Mouse (Mus musculus): ENCODE data around the gene Cenpw. TPM values are rescaled to one million over a fixed set of nuclear protein-coding genes. Genes with fewer than 3 reads are reported as not detected.
A peak's percentile ranks its signal among the peaks of the same experiment; 100 is the strongest.

The Cenpw gene
- 47.3 and 54.8 TPM in 2 replicates for polyA plus RNA-seq (2015; fragmentation: Nextera tagmentation; extraction: Ambion mirVana)

DNA sequence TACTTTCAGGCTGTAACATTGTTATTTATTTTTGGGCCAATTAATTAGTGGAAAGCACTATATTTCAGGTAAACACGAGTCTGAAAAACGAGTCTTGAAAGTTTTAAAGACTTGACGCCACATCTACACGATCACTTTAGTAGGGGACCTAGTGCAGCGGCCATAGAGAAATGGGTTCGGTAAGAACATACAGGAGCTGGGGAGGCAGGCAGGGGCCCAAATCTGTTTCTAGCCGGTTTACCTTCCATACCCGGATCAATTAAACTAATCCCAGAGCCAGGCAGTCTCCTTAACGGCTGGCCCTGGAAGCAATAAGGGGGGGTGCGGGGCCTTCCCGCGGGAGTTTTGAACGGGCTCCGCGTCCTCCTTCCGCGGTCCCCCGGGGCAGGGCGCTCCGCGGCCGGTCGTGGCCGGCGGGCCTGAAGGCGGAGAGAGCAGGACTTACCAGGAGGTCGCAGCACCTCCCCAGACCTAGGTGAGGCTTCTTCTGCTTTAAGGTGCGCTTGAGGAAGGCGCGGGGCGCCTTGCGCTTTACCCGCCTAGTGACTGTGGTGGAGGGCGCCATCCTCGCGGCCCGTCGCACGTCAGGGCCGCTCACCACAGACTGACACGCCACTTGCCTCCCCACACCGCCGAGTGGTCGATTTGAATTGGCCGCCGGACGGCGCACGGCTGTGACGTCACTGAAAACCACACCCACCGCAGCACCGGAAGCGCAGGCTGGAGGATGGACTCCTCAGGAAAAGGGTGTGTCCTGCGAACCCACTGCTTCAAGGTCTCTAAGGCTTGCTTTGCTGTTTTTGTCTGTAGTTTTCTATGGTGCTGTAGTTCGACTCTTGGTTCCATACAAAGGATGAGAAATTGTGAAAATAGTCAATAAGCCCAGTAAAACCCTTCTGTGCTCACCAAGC, at the start of gene Cenpw:
Cenpw (minus strand) TSS at position 645 of the 911 bp plus-strand sequence.
- H3K36me3 ChIP-seq (ENCODE audit: poor library complexity, severe bottlenecking), result no peaks in the 10 kb centered on the region
- peak within 1 kb of the TSS; percentile 80 for H3K4me2 ChIP-seq
- H3K9me3 ChIP-seq (replicated peaks), result no peaks in the 10 kb centered on the region
- H3K27ac ChIP-seq, result no peak within 1 kb of the TSS
- peak; percentile 100 for ATAC-seq
- H3K9ac ChIP-seq, result peak within 1 kb of the TSS; percentile 75
- peaks cover 6% of the 10 kb centered on the region for H3K4me1 ChIP-seq
- peak within 1 kb of the TSS; percentile 82 for H3K4me3 ChIP-seq
- no peaks in the 10 kb centered on the region for H3K27me3 ChIP-seq
- under 1% methylated on average over 53 of the region's 55 CpGs for WGBS

DNA sequence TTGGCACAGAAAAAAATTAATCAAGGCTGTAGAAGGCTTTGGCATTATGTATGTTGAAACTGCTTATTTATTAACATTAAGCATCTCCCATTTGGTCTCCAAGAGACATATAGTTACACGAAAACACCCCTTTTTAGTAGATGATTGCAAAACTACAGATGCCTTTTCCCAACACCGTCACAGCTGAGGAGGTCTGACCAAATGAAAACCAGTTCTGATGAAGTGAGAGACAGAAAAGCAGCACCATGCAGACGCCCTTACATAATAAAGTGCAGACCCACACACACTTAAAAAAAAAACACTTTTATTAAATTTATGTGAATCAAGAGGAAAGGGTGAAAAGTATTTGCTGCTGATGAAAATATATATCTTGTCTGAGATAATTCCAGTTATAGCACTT, 49.3 kb upstream of the Cenpw start:
- Histone ChIP-seq H3K27ac (no peak overlapping the region), H3K9me3 (replicated peaks) (no peaks in the 10 kb centered on the region), H3K36me3 (ENCODE audit: poor library complexity, severe bottlenecking) (no peaks in the 10 kb centered on the region), H3K4me2 (no peak overlapping the region), H3K4me1 (no peaks in the 10 kb centered on the region), H3K4me3 (no peak overlapping the region), H3K9ac (no peak overlapping the region), H3K27me3 (no peaks in the 10 kb centered on the region)
- no peak for ATAC-seq
- 75% methylated on average over 3 of the region's 3 CpGs for WGBS

DNA sequence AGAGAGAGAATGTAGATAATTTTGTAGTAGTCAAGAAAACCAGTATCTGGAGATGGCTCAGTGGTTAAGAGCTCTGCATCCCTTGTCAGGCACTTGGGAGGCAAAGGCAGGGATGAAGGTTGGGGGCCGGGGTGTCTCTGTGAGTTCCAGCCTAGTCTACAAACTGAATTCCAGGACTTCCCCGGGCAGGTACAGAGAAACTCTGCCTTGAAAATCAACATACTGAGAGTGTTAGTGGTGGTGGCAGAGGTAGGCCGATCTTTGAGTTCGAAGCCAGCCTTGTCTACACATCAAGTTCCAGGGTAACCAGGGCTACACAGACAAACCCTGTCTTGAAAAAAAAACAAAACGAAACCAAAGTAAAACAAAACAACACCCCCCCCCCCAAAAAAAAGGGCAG, 859 bp downstream of the Cenpw start:
- no peak for ATAC-seq
- 57% methylated on average over 5 of the region's 5 CpGs for WGBS
- H3K27ac ChIP-seq, result no peak overlapping the region

DNA sequence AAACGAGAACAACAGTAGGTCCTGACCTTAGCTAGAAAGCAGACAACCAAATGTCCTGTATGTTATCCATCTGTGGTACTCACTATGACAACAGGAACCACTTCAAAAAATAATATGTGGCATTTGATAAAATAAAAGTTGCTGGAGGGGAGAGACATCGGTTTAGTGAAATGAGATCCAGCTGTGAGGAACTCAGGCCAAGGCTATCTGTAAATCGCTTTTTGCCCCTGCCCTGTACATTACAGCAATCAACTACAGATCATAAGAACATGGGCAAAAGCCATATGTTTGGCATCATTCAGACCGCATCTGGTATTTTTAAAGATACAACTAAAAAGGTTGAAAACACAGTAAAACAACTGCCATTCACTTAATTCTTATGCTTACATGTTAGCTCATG, 32.7 kb downstream of the Cenpw start:
- Histone ChIP-seq H3K36me3 (ENCODE audit: poor library complexity, severe bottlenecking) (no peaks in the 10 kb centered on the region), H3K9me3 (replicated peaks) (no peaks in the 10 kb centered on the region), H3K4me1 (no peaks in the 10 kb centered on the region), H3K4me3 (no peak overlapping the region), H3K9ac (no peak overlapping the region), H3K27me3 (no peaks in the 10 kb centered on the region), H3K27ac (no peak overlapping the region), H3K4me2 (no peak overlapping the region)
- no peak for ATAC-seq
- WGBS, result 92% methylated on average over 4 of the region's 4 CpGs

More for the DNA sequence above, 859 bp downstream of the Cenpw start:
- H3K4me2 ChIP-seq, result peak overlapping the region; percentile 80
- H3K4me3 ChIP-seq, result peak overlapping the region; percentile 82
- H3K36me3 ChIP-seq (ENCODE audit: poor library complexity, severe bottlenecking), result no peaks in the 10 kb centered on the region
- no peaks in the 10 kb centered on the region for H3K9me3 ChIP-seq (replicated peaks)
- peak overlapping the region; percentile 75 for H3K9ac ChIP-seq
- H3K27me3 ChIP-seq, result no peaks in the 10 kb centered on the region
- peaks cover 6% of the 10 kb centered on the region for H3K4me1 ChIP-seq
